Mouse (Mus musculus) ES-E14 (cell line): ENCODE results near the gene Rhd. TPM values are rescaled to one million over a fixed set of nuclear protein-coding genes. Genes with fewer than 3 reads are reported as not detected.
"Not testable (repeated sequence)": the region's sequence is repeated elsewhere in the genome, so short reads cannot be mapped to it uniquely, and the experiment has no call there.

Experiments
- DNase-seq: peaks from one replicate; pipeline ENCODE4 v3.0.0-alpha.2; 2013; ENCODE audit warnings: low read depth, low spot score
- H3K27ac ChIP-seq: 2 replicates; pipeline ENCODE4 v1.5.1; 2012; ENCODE audit warnings: low read depth, mild to moderate bottlenecking, low read length, moderate library complexity, mixed read lengths; ENCODE audit not compliant: poor library complexity, insufficient read depth, severe bottlenecking
- H3K36me3 ChIP-seq: 2 replicates; pipeline ENCODE4 v1.6.1; 2012; ENCODE audit warnings: mild to moderate bottlenecking, low read length, moderate library complexity, mixed read lengths; ENCODE audit not compliant: control insufficient read depth, poor library complexity, insufficient read depth, severe bottlenecking
- H3K4me1 ChIP-seq, 2 experiments: fragments of 150-350 bp in 1 of 2; sonication (generic) in 1 of 2; 2 replicates each; pipeline ENCODE4 v1.6.1; 2012; ENCODE audit warnings: low read length in 2 of 2, mild to moderate bottlenecking in 1 of 2, mixed read lengths in 1 of 2; ENCODE audit not compliant: control insufficient read depth in 2 of 2, insufficient read depth in 2 of 2, poor library complexity in 1 of 2
- H3K4me3 ChIP-seq, 2 experiments: fragments of 150-350 bp in 1 of 2; sonication (generic) in 1 of 2; 2 replicates each; pipeline ENCODE4 v1.5.1; 2012; ENCODE audit warnings: low read length in 2 of 2, low read depth in 1 of 2, mild to moderate bottlenecking in 1 of 2, mixed read lengths in 1 of 2; ENCODE audit not compliant: insufficient read depth in 1 of 2, poor library complexity in 1 of 2, severe bottlenecking in 1 of 2
- H3K9ac ChIP-seq: 2 replicates; pipeline ENCODE4 v1.6.1; 2012; ENCODE audit warnings: low read depth, mild to moderate bottlenecking, low read length, mixed read lengths; ENCODE audit not compliant: poor library complexity, insufficient read depth, severe bottlenecking
- H3K9me3 ChIP-seq: fragments of 150-350 bp; sonication (generic); 2 replicates; pipeline ENCODE4 v1.6.1; 2012; ENCODE audit warnings: low read depth, mild to moderate bottlenecking, low read length; ENCODE audit not compliant: control insufficient read depth, insufficient read depth
- CHD2 ChIP-seq: IDR thresholded peaks from 2 replicates; pipeline ENCODE4 v1.6.1; 2014; ENCODE audit warnings: mild to moderate bottlenecking, low read depth, low read length, inconsistent platforms
- HCFC1 ChIP-seq: IDR thresholded peaks from 2 replicates; pipeline ENCODE4 v1.6.1; 2012; ENCODE audit warnings: low read length, inconsistent platforms, borderline replicate concordance; ENCODE audit not compliant: insufficient read depth
- MAFK ChIP-seq: IDR thresholded peaks from 2 replicates; pipeline ENCODE4 v1.6.1; 2014; ENCODE audit warnings: mild to moderate bottlenecking, low read depth, low read length, inconsistent platforms; ENCODE audit not compliant: insufficient read depth
- ZC3H11A ChIP-seq: IDR thresholded peaks from 2 replicates; pipeline ENCODE4 v1.6.1; 2012; ENCODE audit warnings: low read depth, mild to moderate bottlenecking, inconsistent platforms, low read length, borderline replicate concordance
- ZNF384 ChIP-seq: IDR thresholded peaks from 2 replicates; pipeline ENCODE4 v1.6.1; 2012; ENCODE audit warnings: low read depth, low read length, inconsistent platforms
- in situ Hi-C, 2 experiments: fragments of 600-800 bp; cut with MboI; formaldehyde crosslinking; loops; one replicate each; pipeline ENCODE4 v1.15.1; 2025; ENCODE audit warnings: low sequenced_read_pairs in 2 of 2, inconsistent platforms in 1 of 2; ENCODE audit not compliant: unreplicated experiment in 2 of 2
- total RNA-seq: library from RNA; depleted of rRNA; stranded (reverse); fragments of 300-350 nt; gene quantifications from 2 replicates; pipeline ENCODE4 v1.2.3, GENCODE M21; 2012; rRNA removed

Rhd gene
- total RNA-seq: 12.4 and 21.0 TPM in 2 replicates

- no peaks in the 10 kb centered on the region for H3K9me3 ChIP-seq
- TF ChIP-seq ZC3H11A (no peak), MAFK (no peak), ZNF384 (no peak), HCFC1 (no peak), CHD2 (no peak)
Observed at GRCm38 (mm10) chr4:134863937-134864729, at the start of gene Rhd. TSS of gene Rhd (plus strand) at chr4:134864536.

DNA sequence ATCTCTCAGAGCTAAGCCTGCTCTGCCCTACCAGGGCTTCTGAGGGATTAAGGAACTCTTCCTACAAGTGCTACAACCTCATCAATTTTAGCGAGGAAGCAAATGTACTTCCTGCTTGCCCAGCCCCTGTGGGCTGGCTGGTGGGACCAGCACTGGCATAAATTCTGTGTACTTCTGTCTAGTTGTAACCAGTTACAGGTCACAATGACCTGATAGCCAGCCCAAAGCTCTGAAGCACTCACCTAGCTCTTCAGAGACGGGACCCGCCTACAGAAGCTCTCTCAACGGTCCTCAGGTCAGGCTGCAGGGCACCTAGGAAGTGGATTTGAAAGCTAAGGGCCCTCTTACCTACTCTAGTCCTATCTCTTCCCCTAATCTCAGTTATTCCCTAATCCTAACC lies 46.6 kb upstream of the Rhd start:
- H3K36me3 ChIP-seq: peaks cover 11% of the 10 kb centered on the region; the same call in 1 of the 2 replicates
- no peak for DNase-seq
- TF ChIP-seq HCFC1: no peak
- TF ChIP-seq CHD2: no peak
- TF ChIP-seq ZC3H11A: no peak
- no peak for TF ChIP-seq ZNF384
- TF ChIP-seq MAFK: no peak
- H3K9ac ChIP-seq: no peak overlapping the region
- H3K9me3 ChIP-seq: no peaks in the 10 kb centered on the region
- no peak overlapping the region for H3K27ac ChIP-seq
- in situ Hi-C loops: no loop called here
- H3K4me1 ChIP-seq: peaks cover 12 to 19% of the 10 kb centered on the region in 2 experiments
- H3K4me3 ChIP-seq: no peak overlapping the region

More at GRCm38 (mm10) chr4:134863937-134864729, at the start of gene Rhd:
- Histone ChIP-seq H3K9ac (no peak within 1 kb of the TSS), H3K4me3 (peak within 1 kb of the TSS; percentile 2 to 11; a peak in 2 of 4 replicates), H3K4me1 (peaks cover 2 to 32% of the 10 kb centered on the region in 2 experiments; a peak in 2 of 4 replicates), H3K27ac (no peak within 1 kb of the TSS), H3K36me3 (no peaks in the 10 kb centered on the region)
- no peak for DNase-seq
- in situ Hi-C loops: no loop called here

GRCm38 (mm10) chr4:134821061-134821460 lies 43.3 kb upstream of the Rhd start:
- DNase-seq: no peak
- H3K9ac ChIP-seq: no peak overlapping the region
- H3K4me3 ChIP-seq: no peak overlapping the region
- H3K9me3 ChIP-seq: no peaks in the 10 kb centered on the region
- H3K27ac ChIP-seq: no peak overlapping the region
- peaks cover 3 to 6% of the 10 kb centered on the region in 2 experiments; a peak in 1 of 4 replicates for H3K4me1 ChIP-seq
- peaks cover 7% of the 10 kb centered on the region for H3K36me3 ChIP-seq
- TF ChIP-seq ZNF384: no peak
- TF ChIP-seq HCFC1: no peak
- no peak for TF ChIP-seq CHD2
- TF ChIP-seq MAFK: no peak
- no peak for TF ChIP-seq ZC3H11A
- in situ Hi-C loops: no loop called here

DNA sequence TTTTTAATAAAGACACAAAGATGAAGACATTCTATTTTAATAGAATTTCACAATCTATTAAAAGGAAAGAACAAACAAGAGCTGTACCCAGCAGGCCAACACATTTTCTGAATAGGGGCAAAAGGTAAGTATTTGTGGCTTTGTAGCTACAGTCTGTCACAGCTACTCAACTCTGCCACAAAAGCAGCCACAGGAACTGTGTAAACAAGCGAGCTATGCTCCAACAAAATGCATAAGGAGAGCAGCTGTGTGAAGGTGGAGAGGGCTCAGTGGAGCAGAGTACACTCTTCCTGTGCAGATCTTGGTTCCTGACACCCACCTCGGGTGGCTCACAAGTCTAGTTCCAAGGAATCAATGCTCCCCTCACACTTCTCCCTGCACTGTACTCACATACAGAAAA lies 40.8 kb upstream of the Rhd start:
- Histone ChIP-seq H3K9ac (no peak overlapping the region), H3K4me3 (no peak overlapping the region), H3K4me1 (peaks cover 5 to 7% of the 10 kb centered on the region in 2 experiments; a peak in 1 of 4 replicates), H3K9me3 (no peaks in the 10 kb centered on the region), H3K36me3 (peaks cover 10% of the 10 kb centered on the region), H3K27ac (no peak overlapping the region)
- TF ChIP-seq ZC3H11A (no peak), MAFK (no peak), HCFC1 (no peak), CHD2 (no peak), ZNF384 (no peak)
- in situ Hi-C loops: no loop called here
- DNase-seq: no peak

DNA sequence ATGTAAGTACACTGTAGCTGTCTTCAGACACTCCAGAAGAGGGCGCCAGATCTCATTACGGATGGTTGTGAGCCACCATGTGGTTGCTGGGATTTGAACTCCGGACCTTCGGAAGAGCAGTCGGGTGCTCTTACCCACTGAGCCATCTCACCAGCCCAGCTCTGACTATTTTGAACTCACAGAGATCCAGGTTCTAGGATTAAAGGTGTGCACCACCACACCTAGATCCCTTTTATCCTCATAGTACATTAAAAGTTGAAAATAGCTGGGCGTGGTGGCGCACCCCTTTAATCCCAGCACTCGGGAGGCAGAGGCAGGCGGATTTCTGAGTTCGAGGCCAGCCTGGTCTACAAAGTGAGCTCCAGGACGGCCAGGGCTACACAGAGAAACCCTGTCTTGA lies 38.5 kb upstream of the Rhd start:
- H3K9me3 ChIP-seq, H3K9ac ChIP-seq, H3K27ac ChIP-seq, in situ Hi-C loops, DNase-seq, H3K4me1 ChIP-seq, H3K4me3 ChIP-seq: not testable (repeated sequence)
- peaks cover 14% of the 10 kb centered on the region for H3K36me3 ChIP-seq
